In genomic region chr1:87095642-87096041, GRCm38 (mm10) we compare ENCODE assay signal across 46 mouse cellular contexts. TPM values are rescaled to one million over a fixed set of nuclear protein-coding genes. Genes with fewer than 3 reads are reported as not detected.
"Had no signal": no experiment of that assay in that cellular context is flagged by ENCODE, and none has a peak within 500 bp of the region (broad histone marks: within the 10 kb centered on the region; RNA-seq: fewer than 3 reads in every experiment).

No protein-coding gene starts in this region.

- H3K4me1 ChIP-seq: limb, embryonic 10.5 days; limb, embryonic 12.5 days; lung, embryonic 15.5 days had no signal

- H3K4me3 ChIP-seq: limb, embryonic 10.5 days; limb, embryonic 12.5 days; limb, embryonic 13.5 days; limb, embryonic 15.5 days; liver, embryonic 12.5 days; liver, embryonic 13.5 days; liver, embryonic 15.5 days; lung, embryonic 15.5 days; megakaryocyte, embryonic 14.5 days; midbrain, embryonic 10.5 days; midbrain, embryonic 12.5 days; midbrain, embryonic 13.5 days; midbrain, embryonic 15.5 days; myocyte had no signal

- H3K9ac ChIP-seq: limb, embryonic 12.5 days; limb, embryonic 13.5 days; limb, embryonic 15.5 days; liver, embryonic 12.5 days; liver, embryonic 13.5 days; liver, embryonic 14.5 days; liver, embryonic 15.5 days; liver, postnatal 0 days; lung, embryonic 14.5 days; lung, embryonic 15.5 days; midbrain, embryonic 12.5 days; midbrain, embryonic 13.5 days; midbrain, embryonic 15.5 days had no signal

- H3K27me3 ChIP-seq: liver, embryonic 15.5 days had no signal

- H3K9me3 ChIP-seq: limb, embryonic 10.5 days; limb, embryonic 12.5 days; limb, embryonic 13.5 days; limb, embryonic 15.5 days; liver, embryonic 12.5 days; liver, embryonic 13.5 days; liver, embryonic 15.5 days; lung, embryonic 15.5 days; megakaryocyte, embryonic 14.5 days; midbrain, embryonic 10.5 days; midbrain, embryonic 12.5 days; midbrain, embryonic 13.5 days; midbrain, embryonic 15.5 days had no signal

- ATAC-seq: liver, embryonic 12.5 days; liver, postnatal 0 days; lung, postnatal 0 days; midbrain, embryonic 13.5 days; midbrain, embryonic 15.5 days; midbrain, embryonic 16.5 days had no signal

- H3K27ac ChIP-seq: limb, embryonic 10.5 days; limb, embryonic 12.5 days; limb, embryonic 13.5 days; limb, embryonic 15.5 days; liver, embryonic 12.5 days; liver, embryonic 13.5 days; liver, embryonic 14.5 days; liver, embryonic 15.5 days; lung, embryonic 15.5 days; macrophage; midbrain, embryonic 10.5 days; midbrain, embryonic 12.5 days; midbrain, embryonic 13.5 days; midbrain, embryonic 15.5 days had no signal

- H3K4me2 ChIP-seq: limb, embryonic 12.5 days; limb, embryonic 13.5 days; limb, embryonic 15.5 days; liver, embryonic 11.5 days; liver, embryonic 12.5 days; liver, embryonic 13.5 days; liver, embryonic 15.5 days; lung, embryonic 14.5 days; lung, embryonic 15.5 days; midbrain, embryonic 11.5 days; midbrain, embryonic 12.5 days; midbrain, embryonic 13.5 days; midbrain, embryonic 15.5 days had no signal

- DNase-seq: left cerebral cortex, postnatal 4 days; liver; liver, embryonic 13.5 days; liver, postnatal 0 days; lung, adult 18-20 months; lung, adult 2 months; lung, embryonic 14.5 days; lung, postnatal 10 days; lung, postnatal 14 days; lung, postnatal 36 days; lung, postnatal 4 days; midbrain, embryonic 14.5 days had no signal

- H3K36me3 ChIP-seq: limb, embryonic 10.5 days; limb, embryonic 12.5 days; limb, embryonic 13.5 days; limb, embryonic 15.5 days; liver, embryonic 12.5 days; liver, embryonic 13.5 days; liver, embryonic 15.5 days; lung, embryonic 15.5 days; midbrain, embryonic 10.5 days; midbrain, embryonic 12.5 days; midbrain, embryonic 13.5 days; midbrain, embryonic 15.5 days had no signal

RNA-seq across cellular contexts. Expression of gene Alpi, which starts 5.8 kb away (rescaled TPM):
- total RNA-seq: left cerebral cortex, postnatal 10 days; left cerebral cortex, postnatal 14 days; left cerebral cortex, postnatal 25 days; left cerebral cortex, postnatal 36 days; left cerebral cortex, postnatal 4 days; liver, adult 2 months; megakaryocyte progenitor cell, adult 5-6 weeks; megakaryocyte, adult 5-6 weeks; megakaryocyte-erythroid progenitor cell, adult 5-6 weeks; monocyte, adult 5-6 weeks had no signal
- polyA plus RNA-seq: limb, embryonic 10.5 days; limb, embryonic 11.5 days; limb, embryonic 12.5 days; limb, embryonic 15.5 days; liver, embryonic 11.5 days; liver, embryonic 12.5 days; liver, embryonic 13.5 days; liver, embryonic 14.5 days; liver, postnatal 0 days; lung, adult 2 months; lung, embryonic 14.5 days; lung, embryonic 16.5 days; lung, postnatal 0 days; macrophage; midbrain, embryonic 10.5 days; midbrain, embryonic 11.5 days; midbrain, embryonic 12.5 days; midbrain, embryonic 13.5 days; midbrain, embryonic 14.5 days; midbrain, embryonic 16.5 days; midbrain, postnatal 0 days had no signal

RNA-seq across cellular contexts. Expression of gene Alppl2, which starts 5.9 kb away (rescaled TPM):
- total RNA-seq: left cerebral cortex, adult 8-10 months; left cerebral cortex, postnatal 10 days; left cerebral cortex, postnatal 14 days; left cerebral cortex, postnatal 25 days; left cerebral cortex, postnatal 36 days; left cerebral cortex, postnatal 4 days; liver, adult 2 months; megakaryocyte progenitor cell, adult 5-6 weeks; megakaryocyte, adult 5-6 weeks; megakaryocyte-erythroid progenitor cell, adult 5-6 weeks; midbrain, postnatal 0 days; monocyte, adult 5-6 weeks had no signal
- polyA plus RNA-seq: limb, embryonic 10.5 days; limb, embryonic 11.5 days; limb, embryonic 12.5 days; limb, embryonic 13.5 days; limb, embryonic 14.5 days; limb, embryonic 15.5 days; liver, adult 2 months; liver, embryonic 12.5 days; liver, embryonic 13.5 days; liver, embryonic 14.5 days; liver, embryonic 15.5 days; liver, embryonic 16.5 days; liver, postnatal 0 days; lung, embryonic 14.5 days; lung, embryonic 15.5 days; lung, embryonic 16.5 days; macrophage; midbrain, embryonic 10.5 days; midbrain, embryonic 11.5 days; midbrain, embryonic 12.5 days; midbrain, embryonic 13.5 days; midbrain, embryonic 14.5 days; midbrain, embryonic 15.5 days; midbrain, embryonic 16.5 days; midbrain, postnatal 0 days; myocyte had no signal

RNA-seq across cellular contexts. Expression of gene Akp3, which starts 29.1 kb away (rescaled TPM):
- total RNA-seq: left cerebral cortex, adult 8-10 months; left cerebral cortex, postnatal 10 days; left cerebral cortex, postnatal 14 days; left cerebral cortex, postnatal 25 days; left cerebral cortex, postnatal 36 days; left cerebral cortex, postnatal 4 days; liver, adult 2 months; megakaryocyte progenitor cell, adult 5-6 weeks; megakaryocyte, adult 5-6 weeks; megakaryocyte-erythroid progenitor cell, adult 5-6 weeks; monocyte, adult 5-6 weeks had no signal
- polyA plus RNA-seq: limb, embryonic 10.5 days; limb, embryonic 11.5 days; limb, embryonic 12.5 days; limb, embryonic 13.5 days; limb, embryonic 15.5 days; liver, adult 2 months; liver, embryonic 11.5 days; liver, embryonic 12.5 days; liver, embryonic 13.5 days; liver, embryonic 14.5 days; liver, embryonic 15.5 days; liver, embryonic 16.5 days; liver, postnatal 0 days; lung, adult 2 months; lung, embryonic 14.5 days; lung, embryonic 15.5 days; lung, embryonic 16.5 days; lung, postnatal 0 days; macrophage; midbrain, embryonic 10.5 days; midbrain, embryonic 11.5 days; midbrain, embryonic 12.5 days; midbrain, embryonic 13.5 days; midbrain, embryonic 14.5 days; midbrain, embryonic 15.5 days; midbrain, embryonic 16.5 days; midbrain, postnatal 0 days had no signal
